Mouse (Mus musculus): ENCODE measurements around the gene Hdhd3. TPM values are rescaled to one million over a fixed set of nuclear protein-coding genes. Genes with fewer than 3 reads are reported as not detected.

Hdhd3 gene
- polyA plus RNA-seq, 1 experiment from 2014 or later: 13.8 TPM

Other genes starting within 250 kb of the Hdhd3 start
- gene Slc31a2, start 240.9 kb downstream of the Hdhd3 start, polyA plus RNA-seq (2014; fragmentation: Nextera tagmentation; extraction: Ambion mirVana): 4.0 and 7.2 TPM in 2 replicates
- gene Fkbp15, start 142.9 kb downstream of the Hdhd3 start, polyA plus RNA-seq (2014; fragmentation: Nextera tagmentation; extraction: Ambion mirVana): 15.7 and 18.6 TPM in 2 replicates
- 43.9 and 44.9 TPM in 2 replicates for gene Slc31a1, start 142.7 kb downstream of the Hdhd3 start, polyA plus RNA-seq (2014; fragmentation: Nextera tagmentation; extraction: Ambion mirVana)
- 140 and 149 TPM in 2 replicates for gene Cdc26, start 94.8 kb downstream of the Hdhd3 start, polyA plus RNA-seq (2014; fragmentation: Nextera tagmentation; extraction: Ambion mirVana)
- 16.4 and 16.6 TPM in 2 replicates for gene Prpf4, start 94.7 kb downstream of the Hdhd3 start, polyA plus RNA-seq (2014; fragmentation: Nextera tagmentation; extraction: Ambion mirVana)
- gene Rnf183, start 68.2 kb downstream of the Hdhd3 start, polyA plus RNA-seq (2014; fragmentation: Nextera tagmentation; extraction: Ambion mirVana): not detected in 2 replicates
- gene Wdr31, start 32.6 kb downstream of the Hdhd3 start, polyA plus RNA-seq (2014; fragmentation: Nextera tagmentation; extraction: Ambion mirVana): 8.1 and 8.2 TPM in 2 replicates
- gene Bspry, start 23.4 kb downstream of the Hdhd3 start, polyA plus RNA-seq (2014; fragmentation: Nextera tagmentation; extraction: Ambion mirVana): 0.53 and 0.54 TPM in 2 replicates
- 73.8 and 80.9 TPM in 2 replicates for gene Alad, start 16.5 kb upstream of the Hdhd3 start, polyA plus RNA-seq (2014; fragmentation: Nextera tagmentation; extraction: Ambion mirVana)
- 78.6 and 80.3 TPM in 2 replicates for gene Pole3, start 21.6 kb upstream of the Hdhd3 start, polyA plus RNA-seq (2014; fragmentation: Nextera tagmentation; extraction: Ambion mirVana)
- 0.95 and 0.97 TPM in 2 replicates for gene 4933430I17Rik, start 21.9 kb upstream of the Hdhd3 start, polyA plus RNA-seq (2014; fragmentation: Nextera tagmentation; extraction: Ambion mirVana)
- gene Rgs3, start 56.4 kb upstream of the Hdhd3 start, polyA plus RNA-seq (2014; fragmentation: Nextera tagmentation; extraction: Ambion mirVana): 36.7 and 44.8 TPM in 2 replicates